Mouse (Mus musculus) ovary, postnatal 10 days (tissue): ENCODE results near the gene Irak1.

Experiments
- DNase-seq: peaks from one replicate; pipeline ENCODE4 v3.0.0; 2022; ENCODE audit warnings: low spot score

The Irak1 gene

GRCm38 (mm10) chrX:73966248-73967176, 57.2 kb downstream of the Irak1 start, which contains the start of gene Hcfc1:
Gene Hcfc1, minus strand, starts transcription at chrX:73966357.
- peak; percentile 69 for DNase-seq

GRCm38 (mm10) chrX:73965307-73965706, 58.4 kb downstream of the Irak1 start:
- no peak for DNase-seq

GRCm38 (mm10) chrX:73964363-73964762, 59.4 kb downstream of the Irak1 start:
- DNase-seq, result no peak
